Mouse (Mus musculus): ENCODE measurements at regions not wholly inside any gene's neighbourhood (a gene's known extent, or its start where the extent isn't known, plus 50 kb on each side); places are given as distances from the start of the nearest gene placed in this dataset.
A peak's percentile ranks its signal among the peaks of the same experiment; 100 is the strongest.

- Histone ChIP-seq H3K27me3 (ENCODE audit: control insufficient read depth, insufficient read depth, low read length) (no peaks in the 10 kb centered on the region), H3K9ac (ENCODE audit: low read depth, low read length) (no peak overlapping the region), H3K4me3 (ENCODE audit: insufficient read depth, low read depth, low read length) (no peak overlapping the region), H3K27ac (replicated peaks; ENCODE audit: insufficient read depth, low read depth, low read length) (no peak overlapping the region), H3K79me2 (ENCODE audit: control insufficient read depth, insufficient read depth, low read length) (no peaks in the 10 kb centered on the region), H3K4me1 (ENCODE audit: control insufficient read depth, insufficient read depth, low read length) (no peaks in the 10 kb centered on the region), H3K36me3 (ENCODE audit: control insufficient read depth, insufficient read depth, low read length) (no peaks in the 10 kb centered on the region)
- DNase-seq (ENCODE audit: extremely low read depth, low read depth, low spot score): no peak
- TF ChIP-seq POLR2A (IDR thresholded peaks at IDR 0.05; ENCODE audit: extremely low read depth, insufficient read depth, low read length) (no peak), CTCF (IDR thresholded peaks at IDR 0.05; ENCODE audit: low read depth, low read length) (no peak)
- WGBS: 58% methylated on average over 2 of the region's 2 CpGs
These were observed 411.0 kb upstream of the Zfp462 start for GRCm38 (mm10) chr4:54533846-54534245.

DNA sequence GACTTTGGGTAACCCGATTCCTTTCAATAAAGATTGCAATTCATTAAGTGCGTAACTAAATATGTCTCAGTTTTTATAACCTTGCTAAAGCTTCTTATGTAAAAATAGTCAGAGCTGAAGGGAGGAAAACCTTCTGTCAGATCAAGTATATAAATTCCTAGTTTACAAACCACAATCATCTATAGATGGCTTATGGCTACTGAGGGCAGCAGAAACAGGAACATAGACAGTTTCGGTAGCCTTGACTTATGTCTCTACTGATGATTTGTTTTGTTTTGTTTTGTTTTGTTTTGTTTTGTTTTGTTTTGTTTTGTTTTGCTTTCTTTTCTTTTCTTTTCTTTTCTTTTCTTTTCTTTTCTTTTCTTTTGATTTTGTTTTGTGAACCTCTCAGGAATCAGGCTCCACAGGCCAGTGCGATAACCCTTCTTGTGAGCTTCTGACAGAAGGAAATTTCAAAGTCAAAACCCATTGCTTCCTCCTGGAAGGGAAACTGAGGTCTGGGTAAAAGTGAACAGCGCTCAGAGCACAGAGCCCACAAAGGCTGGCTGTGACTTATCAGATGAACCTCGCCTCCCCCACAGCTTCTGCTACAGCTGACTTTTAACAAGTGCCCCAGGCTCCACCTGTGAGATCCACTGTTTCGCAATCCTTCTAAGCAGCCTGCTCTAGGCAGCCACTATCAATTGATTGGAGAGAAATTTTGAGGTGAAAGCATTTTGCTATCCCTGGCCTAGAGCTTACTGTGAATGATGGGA lies 391.8 kb upstream of the Zfp462 start:
- 65% methylated on average over 7 of the region's 7 CpGs for WGBS
- no peak overlapping the region for H3K9ac ChIP-seq (ENCODE audit: low read depth, low read length)
- H3K27me3 ChIP-seq (ENCODE audit: control insufficient read depth, insufficient read depth, low read length): no peaks in the 10 kb centered on the region
- no peak overlapping the region for H3K4me3 ChIP-seq (ENCODE audit: insufficient read depth, low read depth, low read length)
- H3K27ac ChIP-seq (replicated peaks; ENCODE audit: insufficient read depth, low read depth, low read length): no peak overlapping the region
- H3K4me1 ChIP-seq (ENCODE audit: control insufficient read depth, insufficient read depth, low read length): no peaks in the 10 kb centered on the region
- no peaks in the 10 kb centered on the region for H3K79me2 ChIP-seq (ENCODE audit: control insufficient read depth, insufficient read depth, low read length)
- TF ChIP-seq CTCF (IDR thresholded peaks at IDR 0.05; ENCODE audit: low read depth, low read length) (no peak), POLR2A (IDR thresholded peaks at IDR 0.05; ENCODE audit: extremely low read depth, insufficient read depth, low read length) (no peak)
- no peaks in the 10 kb centered on the region for H3K36me3 ChIP-seq (ENCODE audit: control insufficient read depth, insufficient read depth, low read length)
- DNase-seq (ENCODE audit: extremely low read depth, low read depth, low spot score): peak; percentile 25

- 100% methylated on average over 1 of the region's 1 CpGs for WGBS
- H3K27ac ChIP-seq (replicated peaks; ENCODE audit: insufficient read depth, low read depth, low read length): no peak overlapping the region
- H3K27me3 ChIP-seq (ENCODE audit: control insufficient read depth, insufficient read depth, low read length): no peaks in the 10 kb centered on the region
- TF ChIP-seq CTCF (IDR thresholded peaks at IDR 0.05; ENCODE audit: low read depth, low read length): no peak
- TF ChIP-seq POLR2A (IDR thresholded peaks at IDR 0.05; ENCODE audit: extremely low read depth, insufficient read depth, low read length): no peak
- no peaks in the 10 kb centered on the region for H3K36me3 ChIP-seq (ENCODE audit: control insufficient read depth, insufficient read depth, low read length)
- DNase-seq (ENCODE audit: extremely low read depth, low read depth, low spot score): no peak
- no peaks in the 10 kb centered on the region for H3K79me2 ChIP-seq (ENCODE audit: control insufficient read depth, insufficient read depth, low read length)
- no peak overlapping the region for H3K9ac ChIP-seq (ENCODE audit: low read depth, low read length)
- no peaks in the 10 kb centered on the region for H3K4me1 ChIP-seq (ENCODE audit: control insufficient read depth, insufficient read depth, low read length)
- H3K4me3 ChIP-seq (ENCODE audit: insufficient read depth, low read depth, low read length): no peak overlapping the region
These were observed 381.8 kb upstream of the Zfp462 start for GRCm38 (mm10) chr4:54563075-54563474.

GRCm38 (mm10) chr4:54573185-54573584 lies 371.7 kb upstream of the Zfp462 start:
- Histone ChIP-seq H3K79me2 (ENCODE audit: control insufficient read depth, insufficient read depth, low read length) (no peaks in the 10 kb centered on the region), H3K27ac (replicated peaks; ENCODE audit: insufficient read depth, low read depth, low read length) (no peak overlapping the region), H3K4me3 (ENCODE audit: insufficient read depth, low read depth, low read length) (no peak overlapping the region), H3K27me3 (ENCODE audit: control insufficient read depth, insufficient read depth, low read length) (no peaks in the 10 kb centered on the region), H3K36me3 (ENCODE audit: control insufficient read depth, insufficient read depth, low read length) (no peaks in the 10 kb centered on the region), H3K9ac (ENCODE audit: low read depth, low read length) (no peak overlapping the region), H3K4me1 (ENCODE audit: control insufficient read depth, insufficient read depth, low read length) (no peaks in the 10 kb centered on the region)
- no peak for TF ChIP-seq CTCF (IDR thresholded peaks at IDR 0.05; ENCODE audit: low read depth, low read length)
- no peak for TF ChIP-seq POLR2A (IDR thresholded peaks at IDR 0.05; ENCODE audit: extremely low read depth, insufficient read depth, low read length)
- no peak for DNase-seq (ENCODE audit: extremely low read depth, low read depth, low spot score)

- peak; percentile 97 for DNase-seq (ENCODE audit: extremely low read depth, low read depth, low spot score)
- WGBS: 14% methylated on average over 6 of the region's 6 CpGs
- no peaks in the 10 kb centered on the region for H3K27me3 ChIP-seq (ENCODE audit: control insufficient read depth, insufficient read depth, low read length)
These were observed 357.7 kb upstream of the Zfp462 start for GRCm38 (mm10) chr4:54587197-54587596.

DNA sequence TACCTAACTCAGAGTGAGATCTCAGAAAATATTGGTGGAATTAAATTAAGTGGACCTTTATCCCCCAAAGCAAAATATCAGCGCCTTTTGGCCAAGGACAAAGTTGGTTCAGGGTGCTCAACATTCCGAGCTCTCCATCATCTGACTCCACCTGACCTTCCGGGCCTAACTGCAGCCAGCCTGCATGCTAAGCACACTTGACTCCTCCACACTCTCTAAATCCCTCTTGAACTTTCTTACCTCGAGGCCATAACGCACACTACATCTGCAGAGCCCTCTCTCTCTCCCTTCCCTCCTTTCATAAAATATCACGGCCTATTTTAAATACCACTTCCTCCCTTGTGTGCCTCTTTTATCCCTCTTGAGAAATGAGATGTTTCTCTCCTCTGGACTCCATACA lies 356.1 kb upstream of the Zfp462 start:
- H3K27me3 ChIP-seq (ENCODE audit: control insufficient read depth, insufficient read depth, low read length): no peaks in the 10 kb centered on the region
- no peak for TF ChIP-seq CTCF (IDR thresholded peaks at IDR 0.05; ENCODE audit: low read depth, low read length)
- TF ChIP-seq POLR2A (IDR thresholded peaks at IDR 0.05; ENCODE audit: extremely low read depth, insufficient read depth, low read length): no peak
- H3K36me3 ChIP-seq (ENCODE audit: control insufficient read depth, insufficient read depth, low read length): no peaks in the 10 kb centered on the region
- 90% methylated on average over 6 of the region's 6 CpGs for WGBS
- peaks cover 4% of the 10 kb centered on the region for H3K4me1 ChIP-seq (ENCODE audit: control insufficient read depth, insufficient read depth, low read length)
- H3K9ac ChIP-seq (ENCODE audit: low read depth, low read length): no peak overlapping the region
- H3K79me2 ChIP-seq (ENCODE audit: control insufficient read depth, insufficient read depth, low read length): no peaks in the 10 kb centered on the region
- no peak overlapping the region for H3K27ac ChIP-seq (replicated peaks; ENCODE audit: insufficient read depth, low read depth, low read length)
- no peak overlapping the region for H3K4me3 ChIP-seq (ENCODE audit: insufficient read depth, low read depth, low read length)
- DNase-seq (ENCODE audit: extremely low read depth, low read depth, low spot score): no peak

More at GRCm38 (mm10) chr4:54587197-54587596, 357.7 kb upstream of the Zfp462 start:
- Histone ChIP-seq H3K4me3 (ENCODE audit: insufficient read depth, low read depth, low read length) (no peak overlapping the region), H3K36me3 (ENCODE audit: control insufficient read depth, insufficient read depth, low read length) (no peaks in the 10 kb centered on the region), H3K9ac (ENCODE audit: low read depth, low read length) (no peak overlapping the region), H3K27ac (replicated peaks; ENCODE audit: insufficient read depth, low read depth, low read length) (peak overlapping the region; percentile 20; the same call in 1 of the 2 replicates), H3K4me1 (ENCODE audit: control insufficient read depth, insufficient read depth, low read length) (peaks cover 4% of the 10 kb centered on the region), H3K79me2 (ENCODE audit: control insufficient read depth, insufficient read depth, low read length) (no peaks in the 10 kb centered on the region)
- TF ChIP-seq POLR2A (IDR thresholded peaks at IDR 0.05; ENCODE audit: extremely low read depth, insufficient read depth, low read length) (no peak), CTCF (IDR thresholded peaks at IDR 0.05; ENCODE audit: low read depth, low read length) (peak; percentile 31; the same call in 1 of the 2 replicates)

Data from liver, adult 2 months (tissue).